Mouse (Mus musculus) stomach, postnatal 0 days (tissue): Measurements from ENCODE around the gene Tmem108. TPM values are rescaled to one million over a fixed set of nuclear protein-coding genes. Genes with fewer than 3 reads are reported as not detected.

Experiments used
- ATAC-seq: fragments of 200-750 bp; cut with Nextera tagmentation; 2 replicates; pipeline ENCODE4 v1.8.0; 2017; ENCODE audit not compliant: low FRiP score, low TSS enrichment
- DNase-seq: peaks from one replicate; pipeline ENCODE4 v3.0.0-alpha.2; 2016; ENCODE audit warnings: low spot score
- H3K27ac ChIP-seq: fragments of 300-500 bp; sonication (generic); replicated peaks from 2 replicates; pipeline ENCODE4 v1.5.1; 2014; ENCODE audit warnings: mild to moderate bottlenecking, control low read depth
- H3K27me3 ChIP-seq: fragments of 300-500 bp; sonication (generic); 2 replicates; pipeline ENCODE4 v1.6.1; 2014; ENCODE audit warnings: low read length; ENCODE audit not compliant: control insufficient read depth, insufficient read depth
- H3K36me3 ChIP-seq: fragments of 300-500 bp; sonication (generic); 2 replicates; pipeline ENCODE4 v1.6.1; 2014; ENCODE audit warnings: low read length, mixed read lengths; ENCODE audit not compliant: control insufficient read depth, insufficient read depth
- H3K4me1 ChIP-seq: fragments of 300-500 bp; sonication (generic); replicated peaks from 2 replicates; pipeline ENCODE4 v1.6.1; 2014; ENCODE audit warnings: antibody characterized with exemption; ENCODE audit not compliant: control insufficient read depth, insufficient read depth
- H3K4me2 ChIP-seq: fragments of 300-500 bp; sonication (generic); replicated peaks from 2 replicates; pipeline ENCODE4 v1.6.1; 2014; ENCODE audit warnings: low read depth, mild to moderate bottlenecking, control low read depth, moderate library complexity
- H3K4me3 ChIP-seq: fragments of 300-500 bp; sonication (generic); 2 replicates; pipeline ENCODE4 v1.5.1; 2014; ENCODE audit warnings: low read depth, low read length, control low read depth
- H3K9ac ChIP-seq: fragments of 300-500 bp; sonication (generic); 2 replicates; pipeline ENCODE4 v1.6.1; 2014; ENCODE audit warnings: mild to moderate bottlenecking, low read length, control low read depth, mixed read lengths
- H3K9me3 ChIP-seq: fragments of 300-500 bp; sonication (generic); 2 replicates; pipeline ENCODE4 v1.6.1; 2016; ENCODE audit warnings: low read length; ENCODE audit not compliant: control insufficient read depth
- CTCF ChIP-seq: IDR thresholded peaks from 2 replicates; pipeline ENCODE4 v1.5.1; 2016; ENCODE audit warnings: antibody characterized with exemption, low read depth, mild to moderate bottlenecking, moderate library complexity
- EP300 ChIP-seq: optimal IDR thresholded peaks from 2 replicates; pipeline ENCODE3; 2016; ENCODE audit warnings: antibody characterized with exemption
- WGBS: fragments of 180-500 bp; shearing (Covaris S2); extraction: QIAGEN DNeasy Blood & Tissue Kit; methylation state at CpG from one replicate; pipeline ENCODE4 v1.1.7; 2014; 5-methylcytosine and 5-hydroxymethylcytosine counted together
- polyA plus RNA-seq: library from polyadenylated mRNA; unstranded; fragments of >200 nt; fragmentation: Nextera tagmentation; extraction: Ambion mirVana; gene quantifications from 2 replicates; pipeline ENCODE4 v1.2.1, GENCODE M21; 2015

Tmem108 gene
- polyA plus RNA-seq, 1 experiment from 2014 or later: 4.2 TPM

DNA sequence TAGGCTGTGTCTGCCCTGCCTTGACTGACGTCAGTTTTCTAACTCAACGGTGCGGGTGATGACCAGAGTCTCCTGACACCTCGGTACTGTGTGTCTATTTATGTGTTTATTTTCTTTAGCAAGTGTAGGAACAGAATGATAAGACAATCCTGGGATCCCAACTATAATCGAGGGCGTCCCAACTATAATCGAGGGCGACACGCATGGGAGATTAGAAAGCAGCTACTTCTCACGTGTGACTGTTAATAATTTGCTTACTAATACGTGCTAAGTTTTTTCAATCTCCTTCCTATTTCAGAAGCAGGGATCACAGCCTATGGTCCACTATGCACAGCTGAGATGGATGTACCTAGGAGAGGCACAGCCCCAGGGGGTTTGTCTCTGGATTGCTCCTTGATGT, 266.2 kb downstream of the Tmem108 start:
- TF ChIP-seq EP300: no peak
- TF ChIP-seq CTCF: no peak
- Histone ChIP-seq H3K9me3 (no peaks in the 10 kb centered on the region), H3K4me1 (no peaks in the 10 kb centered on the region), H3K4me3 (no peak overlapping the region), H3K36me3 (no peaks in the 10 kb centered on the region), H3K9ac (no peak overlapping the region), H3K27ac (no peak overlapping the region), H3K27me3 (no peaks in the 10 kb centered on the region), H3K4me2 (no peak overlapping the region)
- WGBS: 79% methylated on average over 11 of the region's 11 CpGs
- no peak for ATAC-seq
- DNase-seq: no peak

GRCm38 (mm10) chr9:103494346-103495020, 267.2 kb downstream of the Tmem108 start:
- peak; percentile 97 for TF ChIP-seq CTCF
- no peak for TF ChIP-seq EP300
- Histone ChIP-seq H3K27ac (no peak overlapping the region), H3K4me1 (no peaks in the 10 kb centered on the region), H3K27me3 (no peaks in the 10 kb centered on the region), H3K36me3 (no peaks in the 10 kb centered on the region), H3K9ac (0 out of 2 replicates have a peak overlapping the region, but pooled peaks have one; percentile 31), H3K9me3 (no peaks in the 10 kb centered on the region), H3K4me2 (no peak overlapping the region), H3K4me3 (no peak overlapping the region)
- WGBS: 36% methylated on average over 7 of the region's 7 CpGs
- peak; percentile 80 for DNase-seq
- ATAC-seq: peak; percentile 89

DNA sequence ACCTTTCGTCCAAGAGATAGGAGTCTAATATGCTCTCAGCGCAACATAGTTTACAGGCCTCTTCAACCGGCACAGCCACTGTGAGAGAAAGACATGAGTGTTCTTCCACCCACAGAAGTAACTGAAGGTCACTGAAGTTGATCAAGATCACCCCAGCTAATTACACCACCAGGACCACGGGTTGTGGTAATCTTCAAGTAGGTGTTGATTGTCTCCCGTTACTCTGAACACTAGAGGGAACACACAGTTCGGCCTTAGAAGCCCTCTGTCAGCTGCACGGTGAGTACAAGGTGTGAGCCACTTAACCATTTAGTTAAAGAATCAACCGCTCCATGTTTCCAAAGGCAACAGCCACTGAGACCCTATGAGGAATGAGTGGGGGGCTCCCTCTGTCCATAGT, 269.7 kb downstream of the Tmem108 start:
- H3K27ac ChIP-seq: no peak overlapping the region
- H3K9me3 ChIP-seq: no peaks in the 10 kb centered on the region
- no peak overlapping the region for H3K4me2 ChIP-seq
- no peaks in the 10 kb centered on the region for H3K27me3 ChIP-seq
- ATAC-seq (no peak), DNase-seq (no peak)
- H3K4me1 ChIP-seq: no peaks in the 10 kb centered on the region
- no peaks in the 10 kb centered on the region for H3K36me3 ChIP-seq
- 74% methylated on average over 8 of the region's 8 CpGs for WGBS
- TF ChIP-seq CTCF: no peak
- TF ChIP-seq EP300: no peak
- no peak overlapping the region for H3K4me3 ChIP-seq
- H3K9ac ChIP-seq: no peak overlapping the region

DNA sequence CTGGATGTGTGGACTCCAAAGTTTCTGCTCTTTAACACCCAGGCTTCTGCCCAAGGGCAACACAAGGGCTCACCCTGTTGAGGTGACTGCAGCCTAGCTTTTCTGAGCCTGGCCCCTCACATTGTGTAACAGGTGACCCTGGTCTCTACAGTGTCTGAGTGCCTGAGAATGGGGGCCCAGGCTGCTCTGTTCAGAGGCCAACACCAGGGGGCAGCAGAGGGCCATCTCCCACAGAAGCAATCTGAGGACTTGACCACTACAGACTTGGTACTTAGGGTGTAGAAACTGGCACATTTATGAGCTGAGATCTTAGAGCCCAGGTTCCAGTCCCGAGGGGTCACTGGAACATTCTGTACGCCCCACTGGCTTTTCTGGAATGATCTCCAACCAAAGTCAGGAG, 271.2 kb downstream of the Tmem108 start:
- ATAC-seq: peak; percentile 68; the same call in 1 of the 2 replicates
- Histone ChIP-seq H3K27ac (no peak overlapping the region), H3K4me1 (no peaks in the 10 kb centered on the region), H3K36me3 (no peaks in the 10 kb centered on the region), H3K9me3 (no peaks in the 10 kb centered on the region), H3K4me3 (no peak overlapping the region), H3K9ac (no peak overlapping the region), H3K4me2 (no peak overlapping the region), H3K27me3 (no peaks in the 10 kb centered on the region)
- WGBS: 36% methylated on average over 2 of the region's 2 CpGs
- DNase-seq: peak; percentile 83
- no peak for TF ChIP-seq EP300
- TF ChIP-seq CTCF: peak; percentile 98

- Histone ChIP-seq H3K4me3 (no peak overlapping the region), H3K9ac (no peak overlapping the region), H3K36me3 (no peaks in the 10 kb centered on the region), H3K4me2 (no peak overlapping the region), H3K4me1 (no peaks in the 10 kb centered on the region), H3K27me3 (no peaks in the 10 kb centered on the region), H3K27ac (no peak overlapping the region), H3K9me3 (no peaks in the 10 kb centered on the region)
- no peak for TF ChIP-seq EP300
- TF ChIP-seq CTCF: no peak
- DNase-seq (no peak), ATAC-seq (no peak)
- 73% methylated on average over 4 of the region's 4 CpGs for WGBS
Observed at GRCm38 (mm10) chr9:103489883-103490282, 271.8 kb downstream of the Tmem108 start.

DNA sequence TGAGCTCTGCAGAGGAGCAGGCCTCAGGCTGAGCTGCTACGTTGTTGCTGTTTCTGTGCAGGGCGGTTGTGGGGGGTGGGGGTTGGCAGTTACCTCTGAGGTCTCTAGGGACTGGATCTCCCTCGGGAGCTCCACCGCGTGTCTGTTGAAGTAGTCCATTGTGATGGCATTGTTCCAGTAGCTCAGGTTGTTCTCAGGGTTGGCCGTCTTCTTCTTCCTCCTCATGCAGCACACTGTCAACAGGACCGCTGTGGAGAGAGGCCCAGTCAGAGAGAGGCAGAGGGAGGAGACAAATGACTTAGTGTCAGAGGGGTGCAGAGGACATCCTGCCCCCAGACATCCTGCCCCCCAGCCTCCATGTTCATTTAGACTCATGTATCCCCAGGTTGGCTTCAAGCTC, 272.5 kb downstream of the Tmem108 start:
- DNase-seq (no peak), ATAC-seq (no peak)
- H3K4me3 ChIP-seq: no peak overlapping the region
- no peaks in the 10 kb centered on the region for H3K27me3 ChIP-seq
- H3K36me3 ChIP-seq: no peaks in the 10 kb centered on the region
- H3K4me1 ChIP-seq: no peaks in the 10 kb centered on the region
- no peaks in the 10 kb centered on the region for H3K9me3 ChIP-seq
- no peak overlapping the region for H3K27ac ChIP-seq
- no peak overlapping the region for H3K9ac ChIP-seq
- TF ChIP-seq CTCF: no peak
- no peak for TF ChIP-seq EP300
- 49% methylated on average over 6 of the region's 7 CpGs for WGBS
- no peak overlapping the region for H3K4me2 ChIP-seq
